Mouse (Mus musculus) heart, adult 2 months (tissue): Measurements from ENCODE around the gene Calr.

Experiments used
- CTCF ChIP-seq: fragments of 200-600 bp; IDR thresholded peaks from 2 replicates; pipeline ENCODE4 v1.8.1; 2022; ENCODE audit warnings: antibody characterized with exemption, mild to moderate bottlenecking, moderate library complexity
- POLR2A ChIP-seq: fragments of 200-500 bp; IDR thresholded peaks from 2 replicates; pipeline ENCODE4 v1.6.1; 2011; ENCODE audit warnings: mild to moderate bottlenecking, low read depth, low read length, control low read depth; ENCODE audit not compliant: insufficient read depth

GRCm38 (mm10) chr8:84815547-84815946 lies 31.2 kb downstream of the Calr start:
- no peak for TF ChIP-seq POLR2A
- TF ChIP-seq CTCF: no peak; the same call in 1 of the 2 replicates
